Mouse (Mus musculus) C2C12 (cell line): ENCODE data around the gene Fam155a.

Experiments used
- CTCF ChIP-seq: IDR thresholded peaks from one replicate; pipeline ENCODE4 v1.5.1; 2011; ENCODE audit not compliant: control insufficient read depth, insufficient read depth, insufficient read length
- MAX ChIP-seq: IDR thresholded peaks from one replicate; pipeline ENCODE4 v1.6.1; 2011; ENCODE audit warnings: mild to moderate bottlenecking, control low read depth

GRCm38 (mm10) chr8:9188616-9189015, 582.3 kb downstream of the Fam155a start:
- TF ChIP-seq CTCF (no peak), MAX (no peak)
